Mouse (Mus musculus): Measurements from ENCODE around the gene Malsu1. TPM values are rescaled to one million over a fixed set of nuclear protein-coding genes. Genes with fewer than 3 reads are reported as not detected.

Gene Malsu1
- polyA plus RNA-seq, 1 experiment from 2014 or later, result 65.6 TPM

GRCm38 (mm10) chr6:49083008-49083407 is 9.4 kb downstream of the Malsu1 start:
- Histone ChIP-seq H3K4me2 (no peak overlapping the region), H3K4me1 (no peaks in the 10 kb centered on the region), H3K9ac (no peak overlapping the region), H3K27me3 (no peaks in the 10 kb centered on the region), H3K36me3 (peaks cover 52% of the 10 kb centered on the region), H3K4me3 (no peak overlapping the region), H3K9me3 (no peaks in the 10 kb centered on the region), H3K27ac (no peak overlapping the region)
- 88% methylated on average over 4 of the region's 4 CpGs for WGBS
- ATAC-seq (ENCODE audit: borderline replicate concordance, extremely low read depth, low FRiP score, low TSS enrichment), result no peak

GRCm38 (mm10) chr6:49094968-49095367 is 21.4 kb downstream of the Malsu1 start:
- 85% methylated on average over 10 of the region's 10 CpGs for WGBS
- Histone ChIP-seq H3K9ac (no peak overlapping the region), H3K27me3 (no peaks in the 10 kb centered on the region), H3K27ac (no peak overlapping the region), H3K4me1 (peaks cover 30% of the 10 kb centered on the region), H3K4me3 (no peak overlapping the region), H3K36me3 (peaks cover 50% of the 10 kb centered on the region), H3K4me2 (no peak overlapping the region), H3K9me3 (no peaks in the 10 kb centered on the region)
- ATAC-seq (ENCODE audit: borderline replicate concordance, extremely low read depth, low FRiP score, low TSS enrichment), result no peak

GRCm38 (mm10) chr6:49096421-49096820 is 22.8 kb downstream of the Malsu1 start:
- H3K9me3 ChIP-seq, result no peaks in the 10 kb centered on the region
- peaks cover 35% of the 10 kb centered on the region for H3K36me3 ChIP-seq
- no peak overlapping the region for H3K4me3 ChIP-seq
- H3K27me3 ChIP-seq, result no peaks in the 10 kb centered on the region
- H3K9ac ChIP-seq, result no peak overlapping the region
- peak overlapping the region; percentile 32; the same call in 1 of the 2 replicates for H3K4me2 ChIP-seq
- peak overlapping the region; percentile 84 for H3K27ac ChIP-seq
- peak; percentile 47; the same call in 1 of the 2 replicates for ATAC-seq (ENCODE audit: borderline replicate concordance, extremely low read depth, low FRiP score, low TSS enrichment)
- peaks cover 30% of the 10 kb centered on the region for H3K4me1 ChIP-seq
- WGBS, result 49% methylated on average over 7 of the region's 7 CpGs

DNA sequence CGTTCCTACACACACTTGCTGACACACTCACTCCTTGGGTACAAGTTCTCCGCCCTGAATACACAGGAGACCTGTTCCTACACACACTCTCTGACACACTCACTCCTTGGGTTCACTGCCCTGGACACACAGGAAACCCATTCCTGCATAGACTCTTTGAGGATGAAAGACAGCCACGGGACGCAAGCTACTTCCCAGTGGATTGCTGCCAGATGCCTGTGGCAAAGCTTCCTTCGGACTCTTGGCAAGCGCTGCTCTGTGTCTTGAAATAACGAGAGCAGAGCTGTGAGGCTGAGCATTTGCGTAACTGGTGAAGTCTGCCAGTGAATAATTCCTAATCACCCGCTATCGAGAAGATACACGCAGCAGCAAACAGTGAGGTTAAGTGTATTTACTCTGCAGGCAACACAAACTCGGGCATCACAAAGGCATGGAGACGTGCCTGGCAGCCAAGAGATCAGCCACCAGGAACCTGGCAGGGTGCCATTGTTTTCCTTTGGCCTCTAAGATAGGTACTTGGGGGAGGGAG is 23.4 kb downstream of the Malsu1 start:
- peak overlapping the region; percentile 32 for H3K4me2 ChIP-seq
- peaks cover 29% of the 10 kb centered on the region for H3K36me3 ChIP-seq
- peak overlapping the region; percentile 84 for H3K27ac ChIP-seq
- ATAC-seq (ENCODE audit: borderline replicate concordance, extremely low read depth, low FRiP score, low TSS enrichment), result peak; percentile 85
- 13% methylated on average over 13 of the region's 13 CpGs for WGBS
- H3K4me1 ChIP-seq, result peaks cover 30% of the 10 kb centered on the region
- no peaks in the 10 kb centered on the region for H3K9me3 ChIP-seq
- 0 out of 2 replicates have a peak overlapping the region, but pooled peaks have one; percentile 4 for H3K9ac ChIP-seq
- no peaks in the 10 kb centered on the region for H3K27me3 ChIP-seq
- no peak overlapping the region for H3K4me3 ChIP-seq

DNA sequence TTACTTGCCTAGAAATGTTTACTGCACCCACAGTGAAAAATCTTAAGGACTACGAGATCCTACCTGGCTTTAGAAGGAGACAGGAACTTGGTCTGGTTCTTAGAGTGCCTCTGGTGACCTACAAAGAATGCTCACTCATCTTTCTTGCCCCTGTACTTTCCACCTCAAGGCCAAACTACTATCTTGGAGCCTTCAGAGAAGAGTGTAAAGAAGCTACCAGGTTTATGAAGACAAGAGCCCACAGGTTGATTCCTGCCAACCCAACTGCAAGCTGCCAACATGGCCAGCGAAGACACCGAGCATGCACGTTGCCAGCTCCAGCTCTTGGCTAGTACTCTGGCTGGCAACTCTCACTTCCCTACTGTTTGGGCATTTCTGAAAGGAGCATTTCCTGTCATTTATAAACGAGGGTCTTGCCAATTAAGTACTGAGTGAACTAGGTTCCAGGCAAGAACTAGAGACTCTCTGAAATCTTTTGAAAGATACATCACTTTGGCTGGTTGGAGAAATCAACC is 24.1 kb downstream of the Malsu1 start:
- Histone ChIP-seq H3K27ac (peak overlapping the region; percentile 84), H3K27me3 (no peaks in the 10 kb centered on the region), H3K36me3 (peaks cover 27% of the 10 kb centered on the region), H3K9ac (no peak overlapping the region), H3K4me1 (peaks cover 30% of the 10 kb centered on the region), H3K4me3 (no peak overlapping the region), H3K4me2 (peak overlapping the region; percentile 32; the same call in 1 of the 2 replicates), H3K9me3 (no peaks in the 10 kb centered on the region)
- WGBS, result 57% methylated on average over 5 of the region's 5 CpGs
- no peak for ATAC-seq (ENCODE audit: borderline replicate concordance, extremely low read depth, low FRiP score, low TSS enrichment)

DNA sequence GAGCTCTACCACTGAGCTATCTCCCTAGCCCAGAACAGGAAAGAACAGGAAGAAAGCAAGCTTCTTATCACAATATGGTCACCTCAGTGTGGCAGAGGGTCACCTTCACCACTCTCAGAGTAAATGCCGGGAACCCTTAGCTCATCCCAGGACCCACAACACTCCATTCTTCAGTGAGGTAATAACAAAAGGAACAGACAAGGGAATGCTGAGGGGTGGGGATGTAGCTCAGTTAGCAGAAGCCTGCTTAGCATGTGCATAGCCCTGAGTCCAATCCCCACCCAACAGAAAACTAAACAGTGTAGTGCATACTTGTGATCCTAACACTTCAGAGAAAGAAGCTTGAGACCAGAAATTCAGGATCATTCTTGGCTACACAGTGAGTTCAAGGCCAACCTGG is 25.5 kb downstream of the Malsu1 start:
- ATAC-seq (ENCODE audit: borderline replicate concordance, extremely low read depth, low FRiP score, low TSS enrichment), result no peak
- peaks cover 26% of the 10 kb centered on the region; the same call in 1 of the 2 replicates for H3K36me3 ChIP-seq
- H3K27me3 ChIP-seq, result no peaks in the 10 kb centered on the region
- H3K9me3 ChIP-seq, result no peaks in the 10 kb centered on the region
- no peak overlapping the region for H3K9ac ChIP-seq
- no peak overlapping the region for H3K27ac ChIP-seq
- H3K4me2 ChIP-seq, result no peak overlapping the region
- peaks cover 30% of the 10 kb centered on the region for H3K4me1 ChIP-seq
- 67% methylated on average over 1 of the region's 1 CpGs for WGBS
- no peak overlapping the region for H3K4me3 ChIP-seq

- Histone ChIP-seq H3K27ac (no peak overlapping the region), H3K27me3 (no peaks in the 10 kb centered on the region), H3K4me2 (no peak overlapping the region), H3K4me1 (no peaks in the 10 kb centered on the region), H3K4me3 (no peak overlapping the region), H3K36me3 (peaks cover 42% of the 10 kb centered on the region), H3K9me3 (no peaks in the 10 kb centered on the region), H3K9ac (no peak overlapping the region)
- ATAC-seq (ENCODE audit: borderline replicate concordance, extremely low read depth, low FRiP score, low TSS enrichment), result no peak
- WGBS, result 86% methylated on average over 15 of the region's 15 CpGs
Observed at GRCm38 (mm10) chr6:49106746-49107500, 33.3 kb downstream of the Malsu1 start.

GRCm38 (mm10) chr6:49109196-49109595 is 35.6 kb downstream of the Malsu1 start:
- ATAC-seq (ENCODE audit: borderline replicate concordance, extremely low read depth, low FRiP score, low TSS enrichment), result no peak
- peaks cover 32% of the 10 kb centered on the region for H3K36me3 ChIP-seq
- WGBS, result 89% methylated on average over 2 of the region's 2 CpGs
- H3K4me3 ChIP-seq, result no peak overlapping the region
- no peaks in the 10 kb centered on the region for H3K4me1 ChIP-seq
- no peak overlapping the region for H3K4me2 ChIP-seq
- no peak overlapping the region for H3K27ac ChIP-seq
- H3K9ac ChIP-seq, result no peak overlapping the region
- no peaks in the 10 kb centered on the region for H3K27me3 ChIP-seq
- no peaks in the 10 kb centered on the region for H3K9me3 ChIP-seq

DNA sequence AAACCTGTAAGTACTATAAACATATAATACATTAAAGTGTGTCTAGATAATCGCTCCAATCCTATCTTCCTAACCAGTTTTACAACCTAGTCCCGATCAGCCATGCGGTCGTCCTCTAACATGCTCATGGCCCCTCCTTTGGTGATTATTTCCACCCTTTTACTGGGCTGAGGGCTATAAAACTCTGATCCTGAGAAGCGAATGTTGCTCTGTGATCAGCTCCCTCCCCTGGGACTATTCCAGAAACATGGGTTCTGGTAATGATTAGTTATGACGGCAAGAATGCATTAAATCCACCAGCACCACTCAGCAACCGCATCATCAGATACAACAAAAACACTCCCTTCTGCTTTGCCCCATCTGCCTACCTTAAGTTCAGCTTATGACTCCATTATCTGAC is 40.3 kb downstream of the Malsu1 start:
- Histone ChIP-seq H3K9me3 (no peaks in the 10 kb centered on the region), H3K9ac (no peak overlapping the region), H3K4me1 (peaks cover 8% of the 10 kb centered on the region), H3K27ac (no peak overlapping the region), H3K27me3 (no peaks in the 10 kb centered on the region), H3K4me3 (no peak overlapping the region), H3K36me3 (peaks cover 12% of the 10 kb centered on the region), H3K4me2 (no peak overlapping the region)
- no peak for ATAC-seq (ENCODE audit: borderline replicate concordance, extremely low read depth, low FRiP score, low TSS enrichment)
- WGBS, result 93% methylated on average over 7 of the region's 7 CpGs

GRCm38 (mm10) chr6:49114457-49114856 is 40.9 kb downstream of the Malsu1 start:
- ATAC-seq (ENCODE audit: borderline replicate concordance, extremely low read depth, low FRiP score, low TSS enrichment), result no peak
- 84% methylated on average over 6 of the region's 6 CpGs for WGBS

GRCm38 (mm10) chr6:49115550-49115949 is 42.0 kb downstream of the Malsu1 start:
- no peaks in the 10 kb centered on the region for H3K9me3 ChIP-seq
- no peak overlapping the region for H3K9ac ChIP-seq
- peaks cover 22% of the 10 kb centered on the region for H3K4me1 ChIP-seq
- no peak for ATAC-seq (ENCODE audit: borderline replicate concordance, extremely low read depth, low FRiP score, low TSS enrichment)
- H3K36me3 ChIP-seq, result peaks cover 12% of the 10 kb centered on the region
- no peaks in the 10 kb centered on the region for H3K27me3 ChIP-seq
- no peak overlapping the region for H3K4me2 ChIP-seq
- H3K27ac ChIP-seq, result no peak overlapping the region
- no peak overlapping the region for H3K4me3 ChIP-seq
- WGBS, result 77% methylated on average over 5 of the region's 5 CpGs

More at GRCm38 (mm10) chr6:49114457-49114856, 40.9 kb downstream of the Malsu1 start:
- Histone ChIP-seq H3K4me2 (no peak overlapping the region), H3K9me3 (no peaks in the 10 kb centered on the region), H3K36me3 (peaks cover 12% of the 10 kb centered on the region), H3K27ac (no peak overlapping the region), H3K4me3 (no peak overlapping the region), H3K27me3 (no peaks in the 10 kb centered on the region), H3K9ac (no peak overlapping the region), H3K4me1 (peaks cover 12% of the 10 kb centered on the region)

DNA sequence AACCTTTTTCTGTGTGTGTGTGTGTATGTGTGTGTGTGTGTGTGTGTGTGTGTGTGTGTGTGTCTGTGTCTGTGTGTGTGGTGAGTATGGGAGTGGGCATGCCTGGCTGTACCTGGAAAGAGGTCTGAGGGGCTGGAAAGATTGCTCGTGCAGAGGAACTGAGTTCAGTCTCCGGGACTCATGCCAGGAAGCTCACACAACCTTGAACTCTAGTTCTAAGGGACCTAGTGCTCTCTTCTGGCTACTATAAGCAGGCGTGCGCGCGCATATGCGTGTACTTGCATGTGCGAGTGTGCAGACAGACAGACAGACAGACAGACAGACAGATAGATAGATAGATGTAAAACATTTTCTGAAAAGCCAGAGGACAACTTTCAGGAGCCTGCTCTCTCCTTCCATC is 42.6 kb downstream of the Malsu1 start:
- no peak for ATAC-seq (ENCODE audit: borderline replicate concordance, extremely low read depth, low FRiP score, low TSS enrichment)
- Histone ChIP-seq H3K4me1 (peaks cover 23% of the 10 kb centered on the region), H3K9ac (no peak overlapping the region), H3K27me3 (no peaks in the 10 kb centered on the region), H3K27ac (no peak overlapping the region), H3K9me3 (no peaks in the 10 kb centered on the region), H3K4me3 (no peak overlapping the region), H3K4me2 (no peak overlapping the region), H3K36me3 (peaks cover 12% of the 10 kb centered on the region)
- WGBS, result 88% methylated on average over 8 of the region's 8 CpGs
